Mouse (Mus musculus): Measurements from ENCODE around the gene Slc38a9. TPM values are rescaled to one million over a fixed set of nuclear protein-coding genes. Genes with fewer than 3 reads are reported as not detected.

Slc38a9 gene
- total RNA-seq, 1 experiment: 13.1 TPM

- no peaks in the 10 kb centered on the region for H3K36me3 ChIP-seq (ENCODE audit: control insufficient read depth, insufficient read depth, low read length, poor library complexity, severe bottlenecking)
- H3K27ac ChIP-seq (ENCODE audit: insufficient read depth, low read depth, low read length, poor library complexity, severe bottlenecking): no peak overlapping the region
- no peak overlapping the region for H3K9ac ChIP-seq (ENCODE audit: insufficient read depth, low read depth, low read length, poor library complexity, severe bottlenecking)
- in situ Hi-C loops (cut with MboI; ENCODE audit: low sequenced_read_pairs in 2 of 2, unreplicated experiment in 2 of 2): no loop called here
- no peak for DNase-seq (ENCODE audit: low read depth, low spot score)
- TF ChIP-seq HCFC1 (IDR thresholded peaks at IDR 0.05; ENCODE audit: borderline replicate concordance, insufficient read depth, low read length): no peak
- no peak for TF ChIP-seq ZC3H11A (IDR thresholded peaks at IDR 0.05; ENCODE audit: borderline replicate concordance, low read depth, low read length)
- no peak for TF ChIP-seq ZNF384 (IDR thresholded peaks at IDR 0.05; ENCODE audit: low read depth, low read length)
- TF ChIP-seq CHD2 (IDR thresholded peaks at IDR 0.05; ENCODE audit: low read depth, low read length): no peak
- TF ChIP-seq MAFK (IDR thresholded peaks at IDR 0.05; ENCODE audit: insufficient read depth, low read depth, low read length): no peak
- no peak overlapping the region for H3K4me3 ChIP-seq (ENCODE audit: insufficient read depth in 1 of 2, low read depth in 1 of 2, low read length in 2 of 2, poor library complexity in 1 of 2, severe bottlenecking in 1 of 2)
- peaks cover 2 to 22% of the 10 kb centered on the region in 2 experiments; a peak in 3 of 4 replicates for H3K4me1 ChIP-seq (ENCODE audit: control insufficient read depth in 2 of 2, insufficient read depth in 2 of 2, low read length in 2 of 2, poor library complexity in 1 of 2)
- H3K9me3 ChIP-seq (ENCODE audit: control insufficient read depth, insufficient read depth, low read depth, low read length): no peaks in the 10 kb centered on the region
Measured at GRCm38 (mm10) chr13:112749881-112750280, 89.3 kb downstream of the Slc38a9 start.

DNA sequence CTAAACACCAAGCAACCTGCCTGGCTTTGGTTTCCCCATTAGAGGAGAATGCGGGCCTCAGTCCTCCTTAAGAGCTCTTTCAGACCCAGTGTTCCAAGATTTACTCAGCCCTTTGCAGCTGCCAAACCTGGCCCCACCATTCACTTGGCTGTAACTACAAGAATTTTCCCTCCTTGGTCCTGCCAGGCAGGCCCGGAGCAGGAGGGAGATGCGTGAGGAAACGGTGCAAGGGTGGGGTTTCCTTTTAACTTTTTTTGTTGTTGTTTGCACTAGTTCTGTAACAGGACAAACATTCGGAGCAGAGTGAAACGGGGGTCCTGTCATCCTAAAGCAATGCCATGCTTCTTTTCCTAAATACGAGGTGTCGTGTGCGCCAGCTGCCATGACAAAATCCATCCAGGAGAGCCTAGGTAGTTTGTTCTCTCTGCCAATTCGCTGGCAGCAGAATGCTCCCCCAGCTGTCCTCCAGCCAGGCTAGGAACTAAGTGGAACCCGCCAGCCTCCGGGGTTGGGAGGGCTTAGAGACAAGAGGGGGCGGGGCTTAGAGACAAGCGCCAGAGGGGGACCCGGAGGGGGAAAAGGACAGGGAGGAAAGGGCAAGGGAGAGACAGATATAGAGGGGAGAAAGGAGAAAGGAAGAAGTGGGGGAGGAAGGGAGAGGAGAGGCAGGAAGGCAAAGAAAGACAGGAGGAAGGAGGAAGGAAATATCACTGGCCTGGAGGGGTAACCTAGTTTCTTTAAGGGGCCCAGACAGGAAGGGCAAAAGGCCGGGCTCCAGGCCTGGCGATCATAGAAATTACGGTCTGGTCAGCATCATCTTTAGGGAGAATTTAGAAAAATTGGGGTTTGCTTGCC lies 91.1 kb downstream of the Slc38a9 start:
- H3K4me1 ChIP-seq (ENCODE audit: control insufficient read depth in 2 of 2, insufficient read depth in 2 of 2, low read length in 2 of 2, poor library complexity in 1 of 2): peaks cover 2 to 29% of the 10 kb centered on the region in 2 experiments; a peak in 3 of 4 replicates
- H3K4me3 ChIP-seq (ENCODE audit: insufficient read depth in 1 of 2, low read depth in 1 of 2, low read length in 2 of 2, poor library complexity in 1 of 2, severe bottlenecking in 1 of 2): peak overlapping the region; percentile 44 to 58
- H3K9me3 ChIP-seq (ENCODE audit: control insufficient read depth, insufficient read depth, low read depth, low read length): no peaks in the 10 kb centered on the region
- in situ Hi-C loops (cut with MboI; ENCODE audit: low sequenced_read_pairs in 2 of 2, unreplicated experiment in 2 of 2): no loop called here
- no peak for TF ChIP-seq HCFC1 (IDR thresholded peaks at IDR 0.05; ENCODE audit: borderline replicate concordance, insufficient read depth, low read length)
- no peak for TF ChIP-seq ZC3H11A (IDR thresholded peaks at IDR 0.05; ENCODE audit: borderline replicate concordance, low read depth, low read length)
- TF ChIP-seq CHD2 (IDR thresholded peaks at IDR 0.05; ENCODE audit: low read depth, low read length): no peak
- no peak for TF ChIP-seq ZNF384 (IDR thresholded peaks at IDR 0.05; ENCODE audit: low read depth, low read length)
- TF ChIP-seq MAFK (IDR thresholded peaks at IDR 0.05; ENCODE audit: insufficient read depth, low read depth, low read length): no peak
- H3K36me3 ChIP-seq (ENCODE audit: control insufficient read depth, insufficient read depth, low read length, poor library complexity, severe bottlenecking): no peaks in the 10 kb centered on the region
- peak; percentile 77 for DNase-seq (ENCODE audit: low read depth, low spot score)
- peak overlapping the region; percentile 57; the same call in 1 of the 2 replicates for H3K9ac ChIP-seq (ENCODE audit: insufficient read depth, low read depth, low read length, poor library complexity, severe bottlenecking)
- peak overlapping the region; percentile 51; the same call in 1 of the 2 replicates for H3K27ac ChIP-seq (ENCODE audit: insufficient read depth, low read depth, low read length, poor library complexity, severe bottlenecking)

DNA sequence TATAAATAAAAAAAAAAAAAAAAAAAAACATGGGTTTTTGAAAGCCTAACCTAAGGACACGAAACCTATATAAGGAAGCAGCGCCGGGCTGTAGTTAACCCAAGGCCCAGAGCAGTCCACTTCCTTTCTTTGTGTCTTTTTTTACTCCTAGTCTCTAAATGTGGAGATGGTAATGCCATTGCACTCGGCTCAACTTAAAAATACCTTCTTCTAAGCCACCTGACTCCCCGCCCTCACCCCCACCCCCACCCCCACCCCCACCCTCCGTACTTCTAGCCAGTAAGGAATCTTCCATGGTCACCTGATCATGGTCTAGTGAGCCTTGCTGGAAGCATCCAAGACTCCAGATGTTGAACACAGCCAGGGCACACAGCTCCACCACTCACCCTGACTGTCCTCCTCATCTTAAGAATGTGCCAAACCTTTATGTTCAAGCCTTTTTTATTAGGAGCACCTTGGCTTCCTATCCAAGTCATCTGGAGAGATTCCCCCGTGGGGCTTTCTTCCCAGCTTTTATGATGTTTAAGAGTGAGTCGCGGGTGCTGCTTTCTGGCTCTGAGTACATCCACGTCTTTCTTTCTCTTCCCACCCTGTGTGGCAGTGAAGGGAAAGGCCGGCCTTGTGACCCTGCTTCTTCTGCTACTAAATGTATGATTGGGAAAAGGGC lies 91.9 kb downstream of the Slc38a9 start:
- Histone ChIP-seq H3K4me3 (ENCODE audit: insufficient read depth in 1 of 2, low read depth in 1 of 2, low read length in 2 of 2, poor library complexity in 1 of 2, severe bottlenecking in 1 of 2) (peak overlapping the region in 1 of 2 experiments; percentile 58; a peak in 2 of 4 replicates), H3K36me3 (ENCODE audit: control insufficient read depth, insufficient read depth, low read length, poor library complexity, severe bottlenecking) (no peaks in the 10 kb centered on the region), H3K9me3 (ENCODE audit: control insufficient read depth, insufficient read depth, low read depth, low read length) (no peaks in the 10 kb centered on the region), H3K9ac (ENCODE audit: insufficient read depth, low read depth, low read length, poor library complexity, severe bottlenecking) (no peak overlapping the region), H3K27ac (ENCODE audit: insufficient read depth, low read depth, low read length, poor library complexity, severe bottlenecking) (no peak overlapping the region; the same call in 1 of the 2 replicates), H3K4me1 (ENCODE audit: control insufficient read depth in 2 of 2, insufficient read depth in 2 of 2, low read length in 2 of 2, poor library complexity in 1 of 2) (peaks cover 2 to 31% of the 10 kb centered on the region in 2 experiments; a peak in 3 of 4 replicates)
- in situ Hi-C loops (cut with MboI; ENCODE audit: low sequenced_read_pairs in 2 of 2, unreplicated experiment in 2 of 2): no loop called here
- no peak for DNase-seq (ENCODE audit: low read depth, low spot score)
- TF ChIP-seq ZC3H11A (IDR thresholded peaks at IDR 0.05; ENCODE audit: borderline replicate concordance, low read depth, low read length): no peak
- no peak for TF ChIP-seq HCFC1 (IDR thresholded peaks at IDR 0.05; ENCODE audit: borderline replicate concordance, insufficient read depth, low read length)
- TF ChIP-seq MAFK (IDR thresholded peaks at IDR 0.05; ENCODE audit: insufficient read depth, low read depth, low read length): no peak
- no peak for TF ChIP-seq CHD2 (IDR thresholded peaks at IDR 0.05; ENCODE audit: low read depth, low read length)
- no peak for TF ChIP-seq ZNF384 (IDR thresholded peaks at IDR 0.05; ENCODE audit: low read depth, low read length)

GRCm38 (mm10) chr13:112753522-112753921 lies 93.0 kb downstream of the Slc38a9 start:
- Histone ChIP-seq H3K27ac (ENCODE audit: insufficient read depth, low read depth, low read length, poor library complexity, severe bottlenecking) (no peak overlapping the region), H3K9me3 (ENCODE audit: control insufficient read depth, insufficient read depth, low read depth, low read length) (no peaks in the 10 kb centered on the region), H3K9ac (ENCODE audit: insufficient read depth, low read depth, low read length, poor library complexity, severe bottlenecking) (no peak overlapping the region), H3K36me3 (ENCODE audit: control insufficient read depth, insufficient read depth, low read length, poor library complexity, severe bottlenecking) (no peaks in the 10 kb centered on the region), H3K4me1 (ENCODE audit: control insufficient read depth in 2 of 2, insufficient read depth in 2 of 2, low read length in 2 of 2, poor library complexity in 1 of 2) (peaks cover 9 to 37% of the 10 kb centered on the region in 2 experiments), H3K4me3 (ENCODE audit: insufficient read depth in 1 of 2, low read depth in 1 of 2, low read length in 2 of 2, poor library complexity in 1 of 2, severe bottlenecking in 1 of 2) (no peak overlapping the region)
- DNase-seq (ENCODE audit: low read depth, low spot score): no peak
- in situ Hi-C loops (cut with MboI; ENCODE audit: low sequenced_read_pairs in 2 of 2, unreplicated experiment in 2 of 2): no loop called here
- TF ChIP-seq ZNF384 (IDR thresholded peaks at IDR 0.05; ENCODE audit: low read depth, low read length) (no peak), CHD2 (IDR thresholded peaks at IDR 0.05; ENCODE audit: low read depth, low read length) (no peak), ZC3H11A (IDR thresholded peaks at IDR 0.05; ENCODE audit: borderline replicate concordance, low read depth, low read length) (no peak), HCFC1 (IDR thresholded peaks at IDR 0.05; ENCODE audit: borderline replicate concordance, insufficient read depth, low read length) (no peak), MAFK (IDR thresholded peaks at IDR 0.05; ENCODE audit: insufficient read depth, low read depth, low read length) (no peak)
